Mouse (Mus musculus) liver, adult 2 months (tissue): ENCODE measurements at regions not wholly inside any gene's neighbourhood (a gene's known extent, or its start where the extent isn't known, plus 50 kb on each side); places are given as distances from the start of the nearest gene placed in this dataset.

Experiments
- DNase-seq: peaks from one replicate; pipeline ENCODE4 v3.0.0-alpha.2; 2011; ENCODE audit warnings: low read depth, low spot score; ENCODE audit errors: extremely low read depth
- H3K27ac ChIP-seq: fragments of 200-500 bp; replicated peaks from 2 replicates; pipeline ENCODE4 v1.5.1; 2012; ENCODE audit warnings: low read depth, mild to moderate bottlenecking, control low read depth, inconsistent platforms, low read length; ENCODE audit not compliant: insufficient read depth
- H3K27me3 ChIP-seq: fragments of 200-500 bp; 2 replicates; pipeline ENCODE4 v1.6.1; 2012; ENCODE audit warnings: mild to moderate bottlenecking, moderate library complexity, low read length, inconsistent platforms; ENCODE audit not compliant: control insufficient read depth, insufficient read depth
- H3K36me3 ChIP-seq: fragments of 200-500 bp; 2 replicates; pipeline ENCODE4 v1.6.1; 2012; ENCODE audit warnings: low read length, inconsistent platforms; ENCODE audit not compliant: control insufficient read depth, insufficient read depth
- H3K4me1 ChIP-seq: fragments of 200-500 bp; 2 replicates; pipeline ENCODE4 v1.6.1; 2011; ENCODE audit warnings: low read length; ENCODE audit not compliant: control insufficient read depth, insufficient read depth
- H3K4me3 ChIP-seq: fragments of 200-500 bp; 2 replicates; pipeline ENCODE4 v1.5.1; 2011; ENCODE audit warnings: low read depth, mild to moderate bottlenecking, control low read depth, low read length, moderate library complexity; ENCODE audit not compliant: insufficient read depth
- H3K79me2 ChIP-seq: fragments of 200-500 bp; 2 replicates; pipeline ENCODE4 v1.6.1; 2012; ENCODE audit warnings: inconsistent platforms, mild to moderate bottlenecking, low read length, moderate library complexity; ENCODE audit not compliant: control insufficient read depth, insufficient read depth
- H3K9ac ChIP-seq: fragments of 200-500 bp; 2 replicates; pipeline ENCODE4 v1.6.1; 2012; ENCODE audit warnings: low read depth, mild to moderate bottlenecking, control low read depth, inconsistent platforms, low read length
- CTCF ChIP-seq: fragments of 200-500 bp; IDR thresholded peaks from 2 replicates; pipeline ENCODE4 v1.5.1; 2011; ENCODE audit warnings: low read depth, low read length, control low read depth
- POLR2A ChIP-seq: fragments of 200-500 bp; IDR thresholded peaks from 2 replicates; pipeline ENCODE4 v1.6.1; 2011; ENCODE audit warnings: low read length, control low read depth; ENCODE audit not compliant: insufficient read depth; ENCODE audit errors: extremely low read depth
- WGBS: fragments of 180-500 bp; shearing (Covaris S2); methylation state at CpG from one replicate; pipeline ENCODE4 v1.1.7; 2018; 5-methylcytosine and 5-hydroxymethylcytosine counted together

- Histone ChIP-seq H3K36me3 (no peaks in the 10 kb centered on the region), H3K4me3 (no peak overlapping the region), H3K9ac (no peak overlapping the region), H3K27me3 (no peaks in the 10 kb centered on the region), H3K4me1 (no peaks in the 10 kb centered on the region), H3K79me2 (no peaks in the 10 kb centered on the region), H3K27ac (no peak overlapping the region)
- no peak for DNase-seq
- 97% methylated on average over 6 of the region's 6 CpGs for WGBS
- TF ChIP-seq POLR2A: no peak
- no peak for TF ChIP-seq CTCF
These were observed 357.1 kb downstream of the Adgrl2 start for GRCm38 (mm10) chr3:148633291-148633690.

DNA sequence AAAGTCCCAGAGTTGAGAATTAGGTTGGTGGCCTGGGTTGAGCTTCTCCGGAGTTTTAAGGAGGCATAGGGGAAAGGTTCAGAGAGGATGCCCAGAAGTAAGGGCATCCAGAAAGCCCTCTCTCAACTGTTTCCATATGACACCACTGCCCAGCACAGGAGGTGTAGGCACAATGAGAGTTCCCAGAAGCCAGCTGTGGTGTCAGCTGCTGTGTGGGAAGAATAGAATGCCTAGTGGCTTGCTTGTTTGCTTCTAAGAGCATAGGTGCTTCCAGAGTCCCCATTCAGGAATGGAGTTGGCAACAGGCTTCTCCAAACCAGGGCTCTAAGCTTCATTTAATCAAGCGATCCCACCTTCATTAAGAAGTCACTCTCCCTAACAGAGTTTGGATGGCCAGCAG, 357.9 kb downstream of the Adgrl2 start:
- no peak overlapping the region for H3K9ac ChIP-seq
- H3K4me3 ChIP-seq: no peak overlapping the region
- no peaks in the 10 kb centered on the region for H3K4me1 ChIP-seq
- DNase-seq: no peak
- no peak overlapping the region for H3K27ac ChIP-seq
- no peak for TF ChIP-seq POLR2A
- TF ChIP-seq CTCF: no peak
- no peaks in the 10 kb centered on the region for H3K27me3 ChIP-seq
- WGBS: 94% methylated on average over 2 of the region's 2 CpGs
- H3K79me2 ChIP-seq: no peaks in the 10 kb centered on the region
- H3K36me3 ChIP-seq: no peaks in the 10 kb centered on the region

GRCm38 (mm10) chr3:148631415-148632192, 358.8 kb downstream of the Adgrl2 start:
- H3K79me2 ChIP-seq: no peaks in the 10 kb centered on the region
- no peak for DNase-seq
- H3K27me3 ChIP-seq: no peaks in the 10 kb centered on the region
- H3K27ac ChIP-seq: no peak overlapping the region
- TF ChIP-seq POLR2A (no peak), CTCF (no peak)
- no peak overlapping the region for H3K9ac ChIP-seq
- H3K4me3 ChIP-seq: no peak overlapping the region
- WGBS: 75% methylated on average over 18 of the region's 18 CpGs
- no peaks in the 10 kb centered on the region for H3K4me1 ChIP-seq
- no peaks in the 10 kb centered on the region for H3K36me3 ChIP-seq

DNA sequence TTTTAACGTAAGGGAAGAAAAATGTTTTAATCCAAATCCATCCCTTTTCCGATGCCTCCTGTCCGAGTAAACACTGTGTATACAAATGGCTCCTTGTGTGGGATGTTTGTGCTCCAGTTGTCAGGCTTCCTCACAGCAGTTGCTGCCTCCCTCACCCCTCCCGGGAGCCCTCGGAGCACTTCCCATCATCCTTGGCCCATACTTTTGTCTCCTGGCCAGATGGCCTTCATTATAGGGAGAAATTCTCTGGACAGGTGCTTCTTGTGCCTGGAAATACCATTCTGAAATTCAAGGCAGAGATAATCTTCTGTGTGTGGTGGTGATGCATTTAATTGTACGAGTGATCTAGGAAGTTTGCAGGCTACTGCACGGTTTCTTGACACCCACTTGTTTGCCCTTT, 359.5 kb downstream of the Adgrl2 start:
- Histone ChIP-seq H3K27ac (no peak overlapping the region), H3K9ac (no peak overlapping the region), H3K79me2 (no peaks in the 10 kb centered on the region), H3K27me3 (no peaks in the 10 kb centered on the region), H3K4me1 (no peaks in the 10 kb centered on the region), H3K4me3 (no peak overlapping the region), H3K36me3 (no peaks in the 10 kb centered on the region)
- DNase-seq: no peak
- TF ChIP-seq POLR2A: no peak
- TF ChIP-seq CTCF: no peak
- 80% methylated on average over 7 of the region's 7 CpGs for WGBS

DNA sequence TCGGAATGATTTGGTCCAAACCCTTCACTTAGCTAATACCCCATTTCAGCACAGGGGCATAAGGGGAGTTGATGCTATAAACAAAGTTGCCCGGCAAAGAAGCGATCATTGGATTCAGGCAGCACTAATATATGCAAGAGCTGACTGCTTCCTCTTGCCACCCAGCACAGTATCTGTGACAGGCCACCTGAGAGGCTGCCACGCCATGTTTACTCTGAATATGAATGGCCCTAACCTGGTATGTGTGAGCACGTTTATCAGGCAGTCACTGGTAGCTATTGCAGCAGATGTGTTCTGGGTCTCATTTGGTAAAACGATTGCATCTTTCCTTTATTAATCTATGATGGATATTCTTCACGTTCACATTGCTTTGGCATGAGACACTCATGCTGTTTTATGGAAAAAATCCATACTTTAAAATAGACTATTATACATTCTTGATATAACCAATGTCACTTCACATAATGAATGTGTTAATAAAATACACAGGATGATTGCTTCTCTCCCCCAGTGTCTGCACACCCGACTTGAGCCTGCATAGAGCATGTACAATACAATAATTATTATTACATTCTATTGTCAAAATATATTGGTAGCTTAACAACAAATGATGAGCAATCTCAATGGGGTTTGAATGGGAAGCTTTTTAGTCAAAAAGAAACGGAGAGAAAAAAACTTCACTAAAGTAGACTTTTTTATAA, 375.2 kb downstream of the Adgrl2 start:
- H3K9ac ChIP-seq: no peak overlapping the region
- H3K27ac ChIP-seq: no peak overlapping the region
- H3K36me3 ChIP-seq: no peaks in the 10 kb centered on the region
- TF ChIP-seq POLR2A (no peak), CTCF (no peak)
- H3K4me1 ChIP-seq: no peaks in the 10 kb centered on the region
- no peaks in the 10 kb centered on the region for H3K27me3 ChIP-seq
- H3K79me2 ChIP-seq: no peaks in the 10 kb centered on the region
- 82% methylated on average over 9 of the region's 9 CpGs for WGBS
- no peak for DNase-seq
- no peak overlapping the region for H3K4me3 ChIP-seq

DNA sequence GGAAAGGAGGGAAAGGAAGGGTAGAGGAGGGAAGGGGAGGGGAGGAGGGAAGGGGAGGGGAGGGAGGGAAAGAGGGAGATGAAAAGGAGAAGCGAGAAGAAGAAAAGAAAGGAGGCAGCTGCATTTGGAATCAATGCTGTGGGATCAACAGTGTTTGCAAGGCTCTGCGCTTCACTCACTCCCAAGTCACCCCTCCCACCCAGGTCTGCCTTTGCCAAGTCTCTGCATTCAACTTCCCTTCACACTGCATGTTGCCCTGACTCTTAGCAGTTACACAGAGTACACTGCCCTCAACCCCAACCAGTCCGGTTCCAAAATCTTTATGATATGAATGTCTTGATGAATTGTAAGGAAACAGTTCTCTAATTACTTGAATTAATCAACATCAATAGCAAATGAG, 376.9 kb downstream of the Adgrl2 start:
- Histone ChIP-seq H3K9ac (no peak overlapping the region), H3K4me1 (no peaks in the 10 kb centered on the region), H3K4me3 (no peak overlapping the region), H3K79me2 (no peaks in the 10 kb centered on the region), H3K36me3 (no peaks in the 10 kb centered on the region), H3K27me3 (no peaks in the 10 kb centered on the region), H3K27ac (no peak overlapping the region)
- 86% methylated on average over 3 of the region's 3 CpGs for WGBS
- no peak for TF ChIP-seq CTCF
- no peak for TF ChIP-seq POLR2A
- no peak for DNase-seq
